Mouse (Mus musculus): ENCODE results near the gene Mst1r. TPM values are rescaled to one million over a fixed set of nuclear protein-coding genes. Genes with fewer than 3 reads are reported as not detected.
A peak's percentile ranks its signal among the peaks of the same experiment; 100 is the strongest.

The Mst1r gene
- total and polyA plus RNA-seq, 3 experiments: not detected

DNA sequence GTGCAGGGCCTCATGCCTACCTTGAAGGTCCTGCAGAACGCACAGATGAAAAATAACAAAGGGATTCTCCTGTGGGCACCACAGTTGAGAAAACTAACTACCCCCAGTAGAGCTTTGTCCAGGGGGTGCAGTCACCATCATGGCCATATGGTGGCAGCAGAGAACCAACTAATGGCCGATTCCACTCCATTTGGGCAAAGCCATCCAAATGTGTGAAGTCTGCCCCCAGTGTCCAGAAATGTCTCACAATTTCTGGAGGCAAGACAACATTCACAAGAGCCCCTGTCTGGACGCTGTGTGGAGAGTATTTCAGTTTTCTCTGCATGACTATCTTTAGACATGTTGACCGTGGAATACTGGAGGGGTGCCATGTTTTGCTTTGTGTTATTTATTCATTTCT, 1.9 kb upstream of the Mst1r start:
- no peaks in the 10 kb centered on the region for H3K9me3 ChIP-seq (replicated peaks; ENCODE audit: low read length)
- peaks cover 25 to 36% of the 10 kb centered on the region in 2 experiments for H3K36me3 ChIP-seq (replicated peaks in 1 of 2; ENCODE audit: control insufficient read depth in 1 of 2, insufficient read depth in 1 of 2, low read length in 1 of 2)
- no peak overlapping the region for H3K4me3 ChIP-seq (replicated peaks in 1 of 3; ENCODE audit: low read depth in 2 of 3, low read length in 2 of 3, poor library complexity in 1 of 3)
- peaks cover 13% of the 10 kb centered on the region for H3K27me3 ChIP-seq (replicated peaks)
- TF ChIP-seq IRF4 (IDR thresholded peaks at IDR 0.05; ENCODE audit: low read depth, low read length) (peak; percentile 54; the same call in 1 of the 2 replicates), POLR2A (IDR thresholded peaks at IDR 0.05; ENCODE audit: low read depth, low read length) (no peak), NELFE (IDR thresholded peaks at IDR 0.05; ENCODE audit: low read depth, low read length) (peak; percentile 66; the same call in 1 of the 2 replicates), TCF12 (IDR thresholded peaks at IDR 0.05; ENCODE audit: low read depth, low read length) (0 out of 2 replicates have a peak, but pooled peaks have one; percentile 51), MAX (IDR thresholded peaks at IDR 0.05; ENCODE audit: low read length) (no peak), MAZ (IDR thresholded peaks at IDR 0.05; ENCODE audit: low read depth, low read length) (peak; percentile 66; the same call in 1 of the 2 replicates), SIN3A (IDR thresholded peaks at IDR 0.05; ENCODE audit: low read length) (peak; percentile 53; the same call in 1 of the 2 replicates), MYC (IDR thresholded peaks at IDR 0.05; ENCODE audit: low read depth, low read length) (0 out of 2 replicates have a peak, but pooled peaks have one; percentile 57), SMC3 (IDR thresholded peaks at IDR 0.05; ENCODE audit: low read depth, low read length) (peak; percentile 90), MAFK (IDR thresholded peaks at IDR 0.05; ENCODE audit: insufficient replicate concordance, low read length) (no peak), RAD21 (IDR thresholded peaks at IDR 0.05; ENCODE audit: low read depth, low read length) (peak; percentile 98), CTCF (conservative IDR thresholded peaks at IDR 0.05 in 1 of 2, IDR thresholded peaks at IDR 0.05 in 1 of 2; ENCODE audit: low read depth in 2 of 2, low read length in 2 of 2) (peak; percentile 83 to 99), ZC3H11A (IDR thresholded peaks at IDR 0.05; ENCODE audit: low read depth, low read length) (peak; percentile 71)
- dilution Hi-C loops (cut with MboI; ENCODE audit: extremely low pct_ligation_motif_present, extremely low pct_unique_long_range_greater_than_20kb, low sequenced_read_pairs): no loop called here
- DNase-seq (ENCODE audit: extremely low read depth): peak; percentile 86
- H3K27ac ChIP-seq (ENCODE audit: insufficient read depth, low read depth): no peak overlapping the region
- no peak overlapping the region for H3K4me2 ChIP-seq (ENCODE audit: insufficient read depth, low read depth, poor library complexity, severe bottlenecking)
- in situ Hi-C loops (cut with MboI; ENCODE audit: low pct_ligation_motif_present, low pct_unique_long_range_greater_than_20kb, low sequenced_read_pairs): no loop called here
- H3K9ac ChIP-seq (ENCODE audit: insufficient read depth, low read depth): no peak overlapping the region
- no peaks in the 10 kb centered on the region for H3K79me2 ChIP-seq (replicated peaks; ENCODE audit: control insufficient read depth, extremely low read depth, insufficient read depth, poor library complexity, severe bottlenecking)
- peaks cover 8 to 26% of the 10 kb centered on the region in 2 experiments; a peak in 3 of 4 replicates for H3K4me1 ChIP-seq (ENCODE audit: control insufficient read depth in 1 of 2, insufficient read depth in 2 of 2)

DNA sequence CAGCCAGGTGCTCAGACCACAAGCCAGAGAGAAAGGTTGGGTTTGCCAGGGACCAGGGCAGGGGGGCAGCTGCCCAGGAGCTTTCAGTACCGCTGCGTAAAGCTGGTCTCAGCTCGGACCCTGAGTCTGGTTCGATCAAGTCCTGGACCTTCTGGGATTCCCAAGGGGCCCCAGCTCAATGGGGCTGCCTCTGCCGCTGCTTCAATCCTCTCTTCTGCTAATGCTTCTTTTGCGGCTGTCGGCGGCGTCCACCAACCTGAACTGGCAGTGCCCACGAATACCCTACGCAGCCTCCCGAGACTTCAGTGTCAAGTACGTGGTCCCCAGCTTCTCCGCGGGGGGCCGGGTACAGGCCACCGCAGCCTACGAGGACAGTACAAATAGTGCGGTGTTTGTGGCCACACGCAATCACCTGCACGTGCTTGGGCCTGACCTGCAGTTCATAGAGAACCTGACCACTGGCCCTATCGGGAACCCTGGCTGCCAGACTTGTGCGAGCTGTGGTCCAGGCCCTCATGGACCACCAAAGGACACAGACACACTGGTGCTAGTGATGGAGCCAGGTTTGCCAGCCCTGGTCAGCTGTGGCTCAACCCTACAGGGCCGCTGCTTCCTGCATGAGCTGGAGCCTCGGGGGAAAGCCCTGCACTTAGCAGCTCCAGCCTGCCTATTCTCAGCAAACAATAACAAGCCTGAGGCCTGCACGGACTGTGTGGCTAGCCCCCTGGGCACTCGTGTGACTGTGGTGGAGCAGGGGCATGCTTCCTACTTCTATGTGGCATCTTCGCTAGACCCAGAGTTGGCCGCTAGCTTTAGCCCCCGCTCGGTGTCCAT, 511 bp downstream of the Mst1r start:
- H3K4me2 ChIP-seq (ENCODE audit: insufficient read depth, low read depth, poor library complexity, severe bottlenecking): peak overlapping the region; percentile 39; the same call in 1 of the 2 replicates
- H3K4me3 ChIP-seq (replicated peaks in 1 of 3; ENCODE audit: low read depth in 2 of 3, low read length in 2 of 3, poor library complexity in 1 of 3): no peak overlapping the region
- H3K9me3 ChIP-seq (replicated peaks; ENCODE audit: low read length): no peaks in the 10 kb centered on the region
- TF ChIP-seq ZNF384 (IDR thresholded peaks at IDR 0.05; ENCODE audit: low read depth, low read length) (no peak), PAX5 (IDR thresholded peaks at IDR 0.05; ENCODE audit: low read length) (no peak), ELF1 (IDR thresholded peaks at IDR 0.05; ENCODE audit: low read depth, low read length) (no peak), NRF1 (IDR thresholded peaks at IDR 0.05; ENCODE audit: low read depth, low read length) (no peak), SMC3 (IDR thresholded peaks at IDR 0.05; ENCODE audit: low read depth, low read length) (no peak), RAD21 (IDR thresholded peaks at IDR 0.05; ENCODE audit: low read depth, low read length) (no peak), JUND (conservative IDR thresholded peaks at IDR 0.05; ENCODE audit: low read depth, low read length) (no peak)
- H3K36me3 ChIP-seq (replicated peaks in 1 of 2; ENCODE audit: control insufficient read depth in 1 of 2, insufficient read depth in 1 of 2, low read length in 1 of 2): peaks cover 10 to 15% of the 10 kb centered on the region in 2 experiments
- no peak for DNase-seq (ENCODE audit: extremely low read depth)
- H3K79me2 ChIP-seq (replicated peaks; ENCODE audit: control insufficient read depth, extremely low read depth, insufficient read depth, poor library complexity, severe bottlenecking): no peaks in the 10 kb centered on the region
- peaks cover 3 to 9% of the 10 kb centered on the region in 2 experiments; a peak in 2 of 4 replicates for H3K4me1 ChIP-seq (ENCODE audit: control insufficient read depth in 1 of 2, insufficient read depth in 2 of 2)
- no peak overlapping the region for H3K27ac ChIP-seq (ENCODE audit: insufficient read depth, low read depth)
- no peak overlapping the region for H3K9ac ChIP-seq (ENCODE audit: insufficient read depth, low read depth)
- in situ Hi-C loops (cut with MboI; ENCODE audit: low pct_ligation_motif_present, low pct_unique_long_range_greater_than_20kb, low sequenced_read_pairs): no loop called here
- dilution Hi-C loops (cut with MboI; ENCODE audit: extremely low pct_ligation_motif_present, extremely low pct_unique_long_range_greater_than_20kb, low sequenced_read_pairs): no loop called here
- H3K27me3 ChIP-seq (replicated peaks): peaks cover 34% of the 10 kb centered on the region
